Mouse (Mus musculus) CH12.LX (cell line): ENCODE results near the gene Wsb2.

Experiments used
- CHD2 ChIP-seq: IDR thresholded peaks from 2 replicates; pipeline ENCODE4 v1.6.1; 2011; ENCODE audit warnings: low read length, improper control_type of control experiment
- CTCF ChIP-seq, 2 experiments: IDR thresholded peaks in 1 of 2; conservative IDR thresholded peaks in 1 of 2; 2 replicates each; pipeline ENCODE4 v1.5.1; 2011 to 2012; ENCODE audit warnings: low read depth in 2 of 2, low read length in 2 of 2, improper control_type of control experiment in 1 of 2, inconsistent platforms in 1 of 2, mild to moderate bottlenecking in 1 of 2, moderate library complexity in 1 of 2
- E2F4 ChIP-seq: IDR thresholded peaks from 2 replicates; pipeline ENCODE4 v1.6.1; 2011; ENCODE audit warnings: low read depth, low read length, improper control_type of control experiment; ENCODE audit not compliant: insufficient replicate concordance
- ELF1 ChIP-seq: IDR thresholded peaks from 2 replicates; pipeline ENCODE4 v1.6.1; 2014; ENCODE audit warnings: low read depth, mild to moderate bottlenecking, inconsistent platforms, low read length, improper control_type of control experiment
- EP300 ChIP-seq: IDR thresholded peaks from 2 replicates; pipeline ENCODE4 v1.6.1; 2011; ENCODE audit warnings: low read length, improper control_type of control experiment
- POLR2A ChIP-seq: IDR thresholded peaks from 2 replicates; pipeline ENCODE4 v1.6.1; 2011; ENCODE audit warnings: low read depth, mild to moderate bottlenecking, improper control_type of control experiment, low read length
- RAD21 ChIP-seq: IDR thresholded peaks from 2 replicates; pipeline ENCODE4 v1.6.1; 2011; ENCODE audit warnings: low read depth, mild to moderate bottlenecking, low read length, improper control_type of control experiment, moderate library complexity

DNA sequence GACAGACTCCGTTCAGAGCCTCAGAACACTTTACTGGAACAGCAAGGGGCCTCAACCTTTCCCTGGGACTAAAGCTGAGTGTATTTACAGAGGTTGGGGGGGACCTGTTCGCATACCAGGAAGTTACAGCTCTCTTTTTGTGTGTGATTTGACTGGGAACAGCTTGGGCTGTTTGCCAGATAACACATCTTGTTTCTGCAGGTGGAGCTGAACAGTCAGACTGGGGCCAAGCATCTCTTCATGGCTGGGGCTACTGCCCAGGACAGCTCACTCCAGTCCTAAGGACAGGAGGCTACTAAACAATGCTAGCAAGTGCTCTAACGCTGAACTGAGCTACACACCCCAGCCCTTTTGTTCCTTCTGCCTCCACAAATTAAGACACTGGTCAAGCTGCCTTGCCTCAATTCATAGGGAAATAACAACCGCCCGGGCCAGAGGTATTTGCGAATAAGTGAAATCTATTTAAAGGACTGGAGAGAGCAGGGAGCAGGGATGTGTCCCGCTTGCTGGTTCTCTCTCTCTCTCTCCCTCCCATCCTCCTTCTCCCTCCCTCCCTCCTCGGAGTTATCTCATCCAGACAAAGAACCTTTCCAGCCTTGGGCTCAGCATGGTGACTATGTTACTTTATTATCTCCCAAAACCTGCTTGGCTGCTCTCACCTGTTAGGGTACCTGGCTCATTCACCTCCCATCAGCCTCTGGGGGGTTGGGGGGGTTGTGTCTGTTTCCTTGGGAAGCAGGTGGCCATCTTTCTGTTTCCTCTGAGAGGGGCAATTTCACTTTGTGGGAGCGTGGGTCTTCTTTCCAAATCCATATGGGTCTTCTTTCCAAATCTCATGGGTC lies 42.3 kb upstream of the Wsb2 start:
- TF ChIP-seq ELF1 = peak; percentile 27; the same call in 1 of the 2 replicates
- no peak for TF ChIP-seq POLR2A
- no peak for TF ChIP-seq EP300
- no peak for TF ChIP-seq E2F4
- TF ChIP-seq CTCF (conservative IDR thresholded peaks at IDR 0.05 in 1 of 2, IDR thresholded peaks at IDR 0.05 in 1 of 2; ENCODE audit: low read depth in 2 of 2, low read length in 2 of 2) = no peak
- TF ChIP-seq CHD2 = no peak
- no peak for TF ChIP-seq RAD21
